Mouse (Mus musculus) C2C12 (cell line): ENCODE results near the gene Spata3.

Source experiments
- CTCF ChIP-seq: IDR thresholded peaks from one replicate; pipeline ENCODE4 v1.5.1; 2011; ENCODE audit not compliant: control insufficient read depth, insufficient read depth, insufficient read length
- FOSL1 ChIP-seq: IDR thresholded peaks from one replicate; pipeline ENCODE4 v1.8.0; 2011; ENCODE audit warnings: mild to moderate bottlenecking, low read length; ENCODE audit not compliant: poor library complexity, insufficient read depth, severe bottlenecking
- MAX ChIP-seq: IDR thresholded peaks from one replicate; pipeline ENCODE4 v1.6.1; 2011; ENCODE audit warnings: mild to moderate bottlenecking, control low read depth
- MYOD1 ChIP-seq: IDR thresholded peaks from one replicate; pipeline ENCODE4 v1.6.1; 2011; ENCODE audit warnings: low read depth; ENCODE audit not compliant: control insufficient read depth, insufficient read length
- USF1 ChIP-seq: IDR thresholded peaks from one replicate; pipeline ENCODE4 v1.6.1; 2011; ENCODE audit warnings: low read depth, mild to moderate bottlenecking, control low read depth, moderate library complexity

GRCm38 (mm10) chr1:86076565-86076964, 59.9 kb downstream of the Spata3 start:
- TF ChIP-seq CTCF (no peak), MAX (no peak), MYOD1 (no peak), USF1 (no peak), FOSL1 (no peak)
